Mouse (Mus musculus) lung, embryonic 15.5 days (tissue): ENCODE results near the gene Zfp282. TPM values are rescaled to one million over a fixed set of nuclear protein-coding genes. Genes with fewer than 3 reads are reported as not detected.
A peak's percentile ranks its signal among the peaks of the same experiment; 100 is the strongest.

Experiments
- ATAC-seq: fragments of 200-750 bp; cut with Nextera tagmentation; 2 replicates; pipeline ENCODE4 v1.8.0; 2017; ENCODE audit warnings: moderate number of reproducible peaks, borderline replicate concordance; ENCODE audit not compliant: low FRiP score, low TSS enrichment; ENCODE audit errors: extremely low read depth
- H3K27ac ChIP-seq: fragments of 300-500 bp; sonication (generic); 2 replicates; pipeline ENCODE4 v1.5.1; 2015; ENCODE audit warnings: moderate library complexity, mild to moderate bottlenecking, inconsistent platforms
- H3K27me3 ChIP-seq: fragments of 300-500 bp; sonication (generic); 2 replicates; pipeline ENCODE4 v1.6.1; 2015; ENCODE audit warnings: inconsistent platforms
- H3K36me3 ChIP-seq: fragments of 300-500 bp; sonication (generic); 2 replicates; pipeline ENCODE4 v1.6.1; 2015; ENCODE audit warnings: inconsistent platforms
- H3K4me1 ChIP-seq: fragments of 300-500 bp; sonication (generic); 2 replicates; pipeline ENCODE4 v1.6.1; 2015; ENCODE audit warnings: inconsistent platforms
- H3K4me2 ChIP-seq: fragments of 300-500 bp; sonication (generic); 2 replicates; pipeline ENCODE4 v1.6.1; 2015; ENCODE audit warnings: inconsistent platforms, mild to moderate bottlenecking, moderate library complexity
- H3K4me3 ChIP-seq: fragments of 300-500 bp; sonication (generic); 2 replicates; pipeline ENCODE4 v1.5.1; 2015; ENCODE audit warnings: mild to moderate bottlenecking, inconsistent platforms
- H3K9ac ChIP-seq: fragments of 300-500 bp; sonication (generic); 2 replicates; pipeline ENCODE4 v1.6.1; 2015; ENCODE audit warnings: inconsistent platforms
- H3K9me3 ChIP-seq: fragments of 300-500 bp; sonication (generic); 2 replicates; pipeline ENCODE4 v1.6.1; 2016; ENCODE audit warnings: inconsistent platforms
- WGBS: fragments of 180-500 bp; shearing (Covaris S2); methylation state at CpG from one replicate; pipeline ENCODE4 v1.1.7; 2015; 5-methylcytosine and 5-hydroxymethylcytosine counted together
- polyA plus RNA-seq: library from polyadenylated mRNA; unstranded; fragments of >200 nt; fragmentation: Nextera tagmentation; extraction: Ambion mirVana; gene quantifications from 2 replicates; pipeline ENCODE4 v1.2.1, GENCODE M21; 2015

Gene Zfp282
- polyA plus RNA-seq, result 16.6 and 17.9 TPM in 2 replicates

- ATAC-seq, result no peak
- peak within 1 kb of the TSS; percentile 96 for H3K4me3 ChIP-seq
Measured at GRCm38 (mm10) chr6:47877058-47877457, at the start of gene Zfp282. Gene Zfp282 (plus strand): TSS chr6:47877204.

GRCm38 (mm10) chr6:47827462-47827861 lies 49.5 kb upstream of the Zfp282 start:
- Histone ChIP-seq H3K4me3 (no peak overlapping the region), H3K9ac (no peak overlapping the region), H3K9me3 (no peaks in the 10 kb centered on the region), H3K27ac (no peak overlapping the region), H3K27me3 (no peaks in the 10 kb centered on the region), H3K4me1 (peaks cover 5% of the 10 kb centered on the region; the same call in 1 of the 2 replicates), H3K36me3 (peaks cover 15% of the 10 kb centered on the region), H3K4me2 (no peak overlapping the region)
- ATAC-seq, result no peak
- 93% methylated on average over 4 of the region's 4 CpGs for WGBS

More at GRCm38 (mm10) chr6:47877058-47877457, at the start of gene Zfp282:
- Histone ChIP-seq H3K27me3 (no peaks in the 10 kb centered on the region), H3K9me3 (no peaks in the 10 kb centered on the region), H3K36me3 (peaks cover 22% of the 10 kb centered on the region), H3K9ac (peak within 1 kb of the TSS; percentile 91), H3K4me2 (peak within 1 kb of the TSS; percentile 77), H3K4me1 (peaks cover 19% of the 10 kb centered on the region), H3K27ac (peak within 1 kb of the TSS; percentile 99)
- 5% methylated on average over 9 of the region's 9 CpGs for WGBS

- Histone ChIP-seq H3K4me3 (peak overlapping the region; percentile 96; the same call in 1 of the 2 replicates), H3K4me1 (peaks cover 5% of the 10 kb centered on the region; the same call in 1 of the 2 replicates), H3K9me3 (no peaks in the 10 kb centered on the region), H3K27me3 (no peaks in the 10 kb centered on the region), H3K36me3 (0 out of 2 replicates have a peak, but pooled peaks cover 6% of the 10 kb centered on the region), H3K4me2 (0 out of 2 replicates have a peak overlapping the region, but pooled peaks have one; percentile 66), H3K27ac (no peak overlapping the region), H3K9ac (no peak overlapping the region)
- no peak for ATAC-seq
- WGBS, result 15% methylated on average over 1 of the region's 1 CpGs
Measured at GRCm38 (mm10) chr6:47828950-47829349, 48.1 kb upstream of the Zfp282 start.

GRCm38 (mm10) chr6:47830104-47831078 lies 46.6 kb upstream of the Zfp282 start, which contains the start of gene Zfp786:
Gene Zfp786 (minus strand): TSS chr6:47830867.
- no peaks in the 10 kb centered on the region for H3K36me3 ChIP-seq
- H3K27ac ChIP-seq, result peak within 1 kb of the TSS; percentile 70
- ATAC-seq, result peak; percentile 89
- WGBS, result 2% methylated on average over 64 of the region's 64 CpGs
- H3K27me3 ChIP-seq, result no peaks in the 10 kb centered on the region
- H3K4me1 ChIP-seq, result peaks cover 5% of the 10 kb centered on the region; the same call in 1 of the 2 replicates
- peak within 1 kb of the TSS; percentile 91 for H3K9ac ChIP-seq
- peak within 1 kb of the TSS; percentile 66 for H3K4me2 ChIP-seq
- peak within 1 kb of the TSS; percentile 96 for H3K4me3 ChIP-seq
- no peaks in the 10 kb centered on the region for H3K9me3 ChIP-seq

GRCm38 (mm10) chr6:47832220-47832619 lies 44.8 kb upstream of the Zfp282 start:
- H3K36me3 ChIP-seq, result no peaks in the 10 kb centered on the region
- no peak overlapping the region for H3K9ac ChIP-seq
- peaks cover 8% of the 10 kb centered on the region; the same call in 1 of the 2 replicates for H3K4me1 ChIP-seq
- H3K4me3 ChIP-seq, result no peak overlapping the region
- no peaks in the 10 kb centered on the region for H3K9me3 ChIP-seq
- ATAC-seq, result no peak
- 74% methylated on average over 1 of the region's 1 CpGs for WGBS
- H3K4me2 ChIP-seq, result no peak overlapping the region
- H3K27me3 ChIP-seq, result no peaks in the 10 kb centered on the region
- H3K27ac ChIP-seq, result no peak overlapping the region

- Histone ChIP-seq H3K4me2 (peak within 1 kb of the TSS; percentile 67), H3K4me1 (peaks cover 13% of the 10 kb centered on the region), H3K36me3 (no peaks in the 10 kb centered on the region), H3K27ac (peak within 1 kb of the TSS; percentile 95), H3K4me3 (peak within 1 kb of the TSS; percentile 95), H3K9ac (peak within 1 kb of the TSS; percentile 92), H3K9me3 (no peaks in the 10 kb centered on the region), H3K27me3 (no peaks in the 10 kb centered on the region)
- WGBS, result under 1% methylated on average over 52 of the region's 52 CpGs
- ATAC-seq, result peak; percentile 96
Measured at GRCm38 (mm10) chr6:47835482-47835983, 41.5 kb upstream of the Zfp282 start, which contains the start of gene Zfp398. Gene Zfp398 (plus strand): TSS chr6:47835661.

GRCm38 (mm10) chr6:47835984-47836521 lies 41.0 kb upstream of the Zfp282 start:
- under 1% methylated on average over 49 of the region's 49 CpGs for WGBS
- H3K4me3 ChIP-seq, result peak overlapping the region; percentile 95
- peaks cover 9% of the 10 kb centered on the region; the same call in 1 of the 2 replicates for H3K4me1 ChIP-seq
- H3K4me2 ChIP-seq, result peak overlapping the region; percentile 67
- no peaks in the 10 kb centered on the region for H3K27me3 ChIP-seq
- H3K27ac ChIP-seq, result peak overlapping the region; percentile 95
- peak; percentile 81 for ATAC-seq
- peaks cover 4% of the 10 kb centered on the region; the same call in 1 of the 2 replicates for H3K36me3 ChIP-seq
- H3K9me3 ChIP-seq, result no peaks in the 10 kb centered on the region
- peak overlapping the region; percentile 92 for H3K9ac ChIP-seq

- no peaks in the 10 kb centered on the region for H3K27me3 ChIP-seq
- no peak overlapping the region for H3K4me3 ChIP-seq
- ATAC-seq, result no peak
- no peaks in the 10 kb centered on the region for H3K9me3 ChIP-seq
- H3K4me2 ChIP-seq, result no peak overlapping the region
- H3K9ac ChIP-seq, result no peak overlapping the region
- no peak overlapping the region for H3K27ac ChIP-seq
- H3K36me3 ChIP-seq, result peaks cover 4% of the 10 kb centered on the region; the same call in 1 of the 2 replicates
- peaks cover 9% of the 10 kb centered on the region; the same call in 1 of the 2 replicates for H3K4me1 ChIP-seq
- 41% methylated on average over 2 of the region's 2 CpGs for WGBS
Measured at GRCm38 (mm10) chr6:47837630-47838029, 39.4 kb upstream of the Zfp282 start.

- Histone ChIP-seq H3K36me3 (peaks cover 4% of the 10 kb centered on the region; the same call in 1 of the 2 replicates), H3K4me3 (no peak overlapping the region), H3K27ac (no peak overlapping the region), H3K4me1 (peaks cover 9% of the 10 kb centered on the region; the same call in 1 of the 2 replicates), H3K9ac (no peak overlapping the region), H3K9me3 (no peaks in the 10 kb centered on the region), H3K4me2 (no peak overlapping the region), H3K27me3 (no peaks in the 10 kb centered on the region)
- WGBS, result 78% methylated on average over 1 of the region's 1 CpGs
- no peak for ATAC-seq
Measured at GRCm38 (mm10) chr6:47841077-47841476, 35.9 kb upstream of the Zfp282 start.

- Histone ChIP-seq H3K36me3 (peaks cover 4% of the 10 kb centered on the region; the same call in 1 of the 2 replicates), H3K27me3 (no peaks in the 10 kb centered on the region), H3K4me2 (no peak overlapping the region), H3K9me3 (no peaks in the 10 kb centered on the region), H3K4me1 (peaks cover 9% of the 10 kb centered on the region; the same call in 1 of the 2 replicates), H3K9ac (no peak overlapping the region), H3K27ac (no peak overlapping the region), H3K4me3 (no peak overlapping the region)
- WGBS, result 93% methylated on average over 2 of the region's 2 CpGs
- no peak for ATAC-seq
Measured at GRCm38 (mm10) chr6:47841831-47842230, 35.2 kb upstream of the Zfp282 start.

GRCm38 (mm10) chr6:47842337-47842736 lies 34.7 kb upstream of the Zfp282 start:
- H3K9ac ChIP-seq, result no peak overlapping the region
- no peak for ATAC-seq
- peaks cover 6% of the 10 kb centered on the region; the same call in 1 of the 2 replicates for H3K4me1 ChIP-seq
- no peaks in the 10 kb centered on the region for H3K27me3 ChIP-seq
- H3K4me2 ChIP-seq, result no peak overlapping the region
- no peaks in the 10 kb centered on the region for H3K9me3 ChIP-seq
- H3K27ac ChIP-seq, result no peak overlapping the region
- peaks cover 4% of the 10 kb centered on the region; the same call in 1 of the 2 replicates for H3K36me3 ChIP-seq
- no peak overlapping the region for H3K4me3 ChIP-seq
- WGBS, result 76% methylated on average over 1 of the region's 1 CpGs
